In genomic region chr2:113440326-113441197, GRCm38 (mm10) we compare ENCODE assay signal across 8 mouse cellular contexts.
DNase-seq lines count a peak whose midpoint lies in the region; ATAC-seq lines count a peak whose summit lies in the region.

No protein-coding gene starts in this region.

- H3K36me3 ChIP-seq in stomach, embryonic 15.5 days = no peaks in the 10 kb centered on the region

- H3K4me3 ChIP-seq in stomach, embryonic 15.5 days (replicated peaks) = peak overlapping the region; percentile 35

- peak; percentile 76 for ATAC-seq in megakaryocyte-erythroid progenitor cell, adult 5-6 weeks (replicated peaks; ENCODE audit: low FRiP score, low TSS enrichment, poor library complexity, severe bottlenecking)
- peak; percentile 91 for ATAC-seq in stomach, embryonic 15.5 days (ENCODE audit: insufficient read depth, low FRiP score, low read depth)

- no peak overlapping the region for H3K9ac ChIP-seq in stomach, embryonic 15.5 days

- 10% methylated on average over 22 of the region's 22 CpGs for WGBS in stomach, embryonic 15.5 days

- peak overlapping the region; percentile 84 for H3K27ac ChIP-seq in stomach, embryonic 15.5 days

- intact Hi-C loops in heart, postnatal 25 days (cut with DNase I) = no loop called here

- no peaks in the 10 kb centered on the region for H3K27me3 ChIP-seq in stomach, embryonic 15.5 days (replicated peaks)

- no peaks in the 10 kb centered on the region for H3K4me1 ChIP-seq in stomach, embryonic 15.5 days

- DNase-seq in spleen, adult 18-20 months = peak; percentile 17 to 42
- DNase-seq in spleen, adult 12 weeks (ENCODE audit: low spot score) = no peak
- DNase-seq in fibroblast of lung, adult 2 months (ENCODE audit: low read depth) = peak; percentile 63
- DNase-seq in heart, postnatal 25 days (ENCODE audit: low spot score) = peak; percentile 26
- DNase-seq in kidney, postnatal 4 days = peak; percentile 64 to 80
- no peak for DNase-seq in cerebellum, adult 9-11 months

- H3K4me2 ChIP-seq in stomach, embryonic 15.5 days = peak overlapping the region; percentile 66

- H3K9me3 ChIP-seq in stomach, embryonic 15.5 days = no peaks in the 10 kb centered on the region

Comparison
In these comparisons a context has a peak if more than half of its experiments do, and no peak if none do; other contexts are left out.
1. DNase-seq: peak in spleen, adult 18-20 months (2 of 2), fibroblast of lung, adult 2 months (single experiment), heart, postnatal 25 days (single experiment) and kidney, postnatal 4 days (2 of 2); none in spleen, adult 12 weeks (single experiment) and cerebellum, adult 9-11 months (single experiment).